Mouse (Mus musculus) embryo, embryonic 11 days (tissue): Measurements from ENCODE around the gene Rfxank.

Experiments
- DNase-seq: peaks from one replicate; pipeline ENCODE4 v3.0.0-alpha.2; 2015

Rfxank gene

GRCm38 (mm10) chr8:70139026-70139857 is at the start of gene Rfxank, which contains the start of the genes Borcs8 and Mef2b:
Rfxank (minus strand) TSS chr8:70139154.
Borcs8 (plus strand) TSS chr8:70139499.
Mef2b (plus strand) TSS chr8:70139711.
- peak; percentile 99 for DNase-seq

GRCm38 (mm10) chr8:70188707-70189106 is 49.8 kb upstream of the Rfxank start:
- no peak for DNase-seq

GRCm38 (mm10) chr8:70183194-70183593 is 44.2 kb upstream of the Rfxank start:
- no peak for DNase-seq

- no peak for DNase-seq
Observed at GRCm38 (mm10) chr8:70181903-70182252, 42.9 kb upstream of the Rfxank start.

GRCm38 (mm10) chr8:70181212-70181902 is 42.4 kb upstream of the Rfxank start:
- no peak for DNase-seq

GRCm38 (mm10) chr8:70179082-70179481 is 40.1 kb upstream of the Rfxank start:
- peak; percentile 33 for DNase-seq

GRCm38 (mm10) chr8:70178231-70178630 is 39.3 kb upstream of the Rfxank start:
- DNase-seq: no peak

GRCm38 (mm10) chr8:70174079-70174478 is 35.1 kb upstream of the Rfxank start:
- no peak for DNase-seq

GRCm38 (mm10) chr8:70173320-70173719 is 34.4 kb upstream of the Rfxank start:
- no peak for DNase-seq

- DNase-seq: peak; percentile 95
Observed at GRCm38 (mm10) chr8:70172043-70172681, 33.2 kb upstream of the Rfxank start, which contains the start of gene Tmem161a. Tmem161a (plus strand) TSS chr8:70172356.

- no peak for DNase-seq
Observed at GRCm38 (mm10) chr8:70171240-70171639, 32.3 kb upstream of the Rfxank start.

GRCm38 (mm10) chr8:70170748-70171147 is 31.8 kb upstream of the Rfxank start:
- no peak for DNase-seq

- DNase-seq: no peak
Observed at GRCm38 (mm10) chr8:70170116-70170515, 31.2 kb upstream of the Rfxank start.

GRCm38 (mm10) chr8:70166504-70167110 is 27.7 kb upstream of the Rfxank start:
- peak; percentile 91 for DNase-seq

GRCm38 (mm10) chr8:70163316-70163715 is 24.4 kb upstream of the Rfxank start:
- no peak for DNase-seq

GRCm38 (mm10) chr8:70160015-70160414 is 21.1 kb upstream of the Rfxank start:
- DNase-seq: no peak

- no peak for DNase-seq
Observed at GRCm38 (mm10) chr8:70159211-70159610, 20.3 kb upstream of the Rfxank start.

GRCm38 (mm10) chr8:70158069-70158853 is 19.3 kb upstream of the Rfxank start:
- DNase-seq: peak; percentile 89

GRCm38 (mm10) chr8:70157240-70157800 is 18.4 kb upstream of the Rfxank start:
- no peak for DNase-seq

GRCm38 (mm10) chr8:70152537-70153257 is 13.7 kb upstream of the Rfxank start:
- DNase-seq: peak; percentile 91

GRCm38 (mm10) chr8:70150158-70150557 is 11.2 kb upstream of the Rfxank start:
- DNase-seq: peak; percentile 30
